Mouse (Mus musculus) naive thymus-derived CD4-positive, alpha-beta T cell, adult 2 months (primary cell): ENCODE results near the gene Pmm2.

Source experiments
- DNase-seq: peaks from one replicate; pipeline ENCODE4 v3.0.0-alpha.2; 2011; ENCODE audit warnings: low read depth

The Pmm2 gene

GRCm38 (mm10) chr16:8658349-8658748 is 20.9 kb downstream of the Pmm2 start:
- DNase-seq, result no peak

- no peak for DNase-seq
Measured at GRCm38 (mm10) chr16:8658764-8659163, 21.3 kb downstream of the Pmm2 start.

GRCm38 (mm10) chr16:8663022-8663421 is 25.5 kb downstream of the Pmm2 start:
- no peak for DNase-seq

GRCm38 (mm10) chr16:8663606-8664539 is 26.4 kb downstream of the Pmm2 start:
- no peak for DNase-seq

- no peak for DNase-seq
Measured at GRCm38 (mm10) chr16:8665367-8665766, 27.9 kb downstream of the Pmm2 start.

- DNase-seq, result no peak
Measured at GRCm38 (mm10) chr16:8666452-8666851, 29.0 kb downstream of the Pmm2 start.

GRCm38 (mm10) chr16:8667261-8667660 is 29.8 kb downstream of the Pmm2 start:
- DNase-seq, result no peak

GRCm38 (mm10) chr16:8667814-8668213 is 30.3 kb downstream of the Pmm2 start:
- no peak for DNase-seq

- DNase-seq, result no peak
Measured at GRCm38 (mm10) chr16:8668386-8668785, 30.9 kb downstream of the Pmm2 start.

- no peak for DNase-seq
Measured at GRCm38 (mm10) chr16:8669432-8669831, 32.0 kb downstream of the Pmm2 start.

GRCm38 (mm10) chr16:8670041-8671035 is 32.9 kb downstream of the Pmm2 start:
- no peak for DNase-seq

- DNase-seq, result peak; percentile 87
Measured at GRCm38 (mm10) chr16:8671551-8672349, 34.3 kb downstream of the Pmm2 start, which contains the start of gene Carhsp1. Gene Carhsp1, minus strand, starts transcription at chr16:8672155.

- DNase-seq, result no peak
Measured at GRCm38 (mm10) chr16:8672350-8672687, 34.8 kb downstream of the Pmm2 start.

- no peak for DNase-seq
Measured at GRCm38 (mm10) chr16:8672811-8673210, 35.3 kb downstream of the Pmm2 start.

- no peak for DNase-seq
Measured at GRCm38 (mm10) chr16:8673343-8673742, 35.9 kb downstream of the Pmm2 start.

- DNase-seq, result peak; percentile 86
Measured at GRCm38 (mm10) chr16:8674165-8674564, 36.7 kb downstream of the Pmm2 start.

GRCm38 (mm10) chr16:8675559-8675958 is 38.1 kb downstream of the Pmm2 start:
- DNase-seq, result no peak

- no peak for DNase-seq
Measured at GRCm38 (mm10) chr16:8676228-8676627, 38.8 kb downstream of the Pmm2 start.

GRCm38 (mm10) chr16:8676800-8677199 is 39.3 kb downstream of the Pmm2 start:
- peak; percentile 72 for DNase-seq

- no peak for DNase-seq
Measured at GRCm38 (mm10) chr16:8678035-8678434, 40.6 kb downstream of the Pmm2 start.

GRCm38 (mm10) chr16:8678676-8679075 is 41.2 kb downstream of the Pmm2 start:
- no peak for DNase-seq

- DNase-seq, result no peak
Measured at GRCm38 (mm10) chr16:8679780-8680179, 42.3 kb downstream of the Pmm2 start.
